Mouse (Mus musculus) liver, adult 2 months (tissue): ENCODE measurements around the gene Rdm1. TPM values are rescaled to one million over a fixed set of nuclear protein-coding genes. Genes with fewer than 3 reads are reported as not detected.
"Not testable (repeated sequence)": the region's sequence is repeated elsewhere in the genome, so short reads cannot be mapped to it uniquely, and the experiment has no call there.

Source experiments
- DNase-seq: peaks from one replicate; pipeline ENCODE4 v3.0.0-alpha.2; 2011; ENCODE audit warnings: low read depth, low spot score; ENCODE audit errors: extremely low read depth
- H3K27ac ChIP-seq: fragments of 200-500 bp; replicated peaks from 2 replicates; pipeline ENCODE4 v1.5.1; 2012; ENCODE audit warnings: low read depth, mild to moderate bottlenecking, control low read depth, inconsistent platforms, low read length; ENCODE audit not compliant: insufficient read depth
- H3K27me3 ChIP-seq: fragments of 200-500 bp; 2 replicates; pipeline ENCODE4 v1.6.1; 2012; ENCODE audit warnings: mild to moderate bottlenecking, moderate library complexity, low read length, inconsistent platforms; ENCODE audit not compliant: control insufficient read depth, insufficient read depth
- H3K36me3 ChIP-seq: fragments of 200-500 bp; 2 replicates; pipeline ENCODE4 v1.6.1; 2012; ENCODE audit warnings: low read length, inconsistent platforms; ENCODE audit not compliant: control insufficient read depth, insufficient read depth
- H3K4me1 ChIP-seq: fragments of 200-500 bp; 2 replicates; pipeline ENCODE4 v1.6.1; 2011; ENCODE audit warnings: low read length; ENCODE audit not compliant: control insufficient read depth, insufficient read depth
- H3K4me3 ChIP-seq: fragments of 200-500 bp; 2 replicates; pipeline ENCODE4 v1.5.1; 2011; ENCODE audit warnings: low read depth, mild to moderate bottlenecking, control low read depth, low read length, moderate library complexity; ENCODE audit not compliant: insufficient read depth
- H3K79me2 ChIP-seq: fragments of 200-500 bp; 2 replicates; pipeline ENCODE4 v1.6.1; 2012; ENCODE audit warnings: inconsistent platforms, mild to moderate bottlenecking, low read length, moderate library complexity; ENCODE audit not compliant: control insufficient read depth, insufficient read depth
- H3K9ac ChIP-seq: fragments of 200-500 bp; 2 replicates; pipeline ENCODE4 v1.6.1; 2012; ENCODE audit warnings: low read depth, mild to moderate bottlenecking, control low read depth, inconsistent platforms, low read length
- CTCF ChIP-seq: fragments of 200-500 bp; IDR thresholded peaks from 2 replicates; pipeline ENCODE4 v1.5.1; 2011; ENCODE audit warnings: low read depth, low read length, control low read depth
- POLR2A ChIP-seq: fragments of 200-500 bp; IDR thresholded peaks from 2 replicates; pipeline ENCODE4 v1.6.1; 2011; ENCODE audit warnings: low read length, control low read depth; ENCODE audit not compliant: insufficient read depth; ENCODE audit errors: extremely low read depth
- WGBS: fragments of 180-500 bp; shearing (Covaris S2); methylation state at CpG from one replicate; pipeline ENCODE4 v1.1.7; 2018; 5-methylcytosine and 5-hydroxymethylcytosine counted together
- polyA plus RNA-seq: library from polyadenylated mRNA; depleted of rRNA; stranded (reverse); fragments of >200 nt; gene quantifications from 2 replicates; pipeline ENCODE4 v1.2.3, GENCODE M21; 2012; rRNA removed
- total RNA-seq: library from RNA; depleted of rRNA; stranded (reverse); fragments of >200 nt; gene quantifications from 2 replicates; pipeline ENCODE4 v1.2.3, GENCODE M21; 2014; rRNA removed

Gene Rdm1
- total RNA-seq (10.3 and 12.9 TPM in 2 replicates), polyA plus RNA-seq (12.1 and 12.4 TPM in 2 replicates)

- peak within 1 kb of the TSS; percentile 89 for H3K9ac ChIP-seq
- DNase-seq, result peak; percentile 95
- no peaks in the 10 kb centered on the region for H3K27me3 ChIP-seq
- H3K36me3 ChIP-seq, result no peaks in the 10 kb centered on the region
- under 1% methylated on average over 34 of the region's 34 CpGs for WGBS
- H3K4me3 ChIP-seq, result peak within 1 kb of the TSS; percentile 74
- TF ChIP-seq CTCF (no peak), POLR2A (peak; percentile 89)
- H3K4me1 ChIP-seq, result peaks cover 4% of the 10 kb centered on the region; the same call in 1 of the 2 replicates
- H3K79me2 ChIP-seq, result no peaks in the 10 kb centered on the region
- peak within 1 kb of the TSS; percentile 86 for H3K27ac ChIP-seq
These were observed at the start of gene Rdm1 for GRCm38 (mm10) chr11:101626995-101627856. Gene Rdm1, plus strand, starts transcription at chr11:101627195.

DNA sequence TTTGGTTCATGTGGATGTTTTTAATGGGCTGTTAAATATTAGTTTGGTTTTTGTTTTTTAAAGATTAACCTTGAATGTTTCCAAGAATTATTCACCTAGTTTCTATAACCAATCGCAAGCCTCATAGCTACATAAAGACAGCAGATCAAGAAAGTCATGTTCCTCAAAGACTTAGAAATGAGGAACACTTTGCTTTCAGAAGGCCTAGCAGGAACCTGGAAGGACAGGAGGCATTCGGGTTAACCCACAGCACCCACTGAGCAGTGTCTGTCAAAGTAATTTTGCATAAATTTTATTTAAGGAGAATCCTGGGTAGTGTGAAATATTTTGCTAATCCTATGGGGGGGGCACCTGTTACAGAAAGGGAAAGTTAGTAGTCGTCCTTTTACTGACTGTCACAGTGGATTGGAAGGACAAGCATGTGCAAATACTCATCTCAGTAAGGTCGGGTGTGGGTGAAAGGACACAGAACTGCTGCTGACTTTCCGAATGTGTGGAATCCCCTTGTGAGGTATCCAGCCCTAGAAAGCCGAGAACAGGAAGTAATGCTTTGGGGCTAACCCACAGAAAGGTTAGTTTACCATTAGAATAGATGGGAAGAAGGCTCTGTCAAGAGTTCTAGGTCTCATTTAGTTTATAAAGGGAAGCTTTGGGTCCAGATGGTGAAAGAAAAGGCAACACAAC is 45.8 kb upstream of the Rdm1 start:
- no peaks in the 10 kb centered on the region for H3K79me2 ChIP-seq
- 0 out of 2 replicates have a peak overlapping the region, but pooled peaks have one; percentile 8 for H3K27ac ChIP-seq
- TF ChIP-seq POLR2A (no peak), CTCF (no peak)
- H3K27me3 ChIP-seq, result no peaks in the 10 kb centered on the region
- DNase-seq, result no peak
- 56% methylated on average over 6 of the region's 6 CpGs for WGBS
- H3K4me3 ChIP-seq, result no peak overlapping the region
- peaks cover 10% of the 10 kb centered on the region for H3K4me1 ChIP-seq
- no peak overlapping the region for H3K9ac ChIP-seq
- peaks cover 64% of the 10 kb centered on the region for H3K36me3 ChIP-seq

GRCm38 (mm10) chr11:101582054-101583035 is 44.6 kb upstream of the Rdm1 start, which contains the start of gene Tmem106a:
Gene Tmem106a, plus strand, starts transcription at chr11:101582242.
- peak; percentile 81 for DNase-seq
- H3K4me1 ChIP-seq, result peaks cover 10% of the 10 kb centered on the region
- H3K27ac ChIP-seq, result peak within 1 kb of the TSS; percentile 89
- peak within 1 kb of the TSS; percentile 45 for H3K4me3 ChIP-seq
- WGBS, result 14% methylated on average over 30 of the region's 31 CpGs
- peaks cover 64% of the 10 kb centered on the region for H3K36me3 ChIP-seq
- H3K9ac ChIP-seq, result peak within 1 kb of the TSS; percentile 54
- no peak for TF ChIP-seq CTCF
- TF ChIP-seq POLR2A, result 0 out of 2 replicates have a peak, but pooled peaks have one; percentile 10
- no peaks in the 10 kb centered on the region for H3K27me3 ChIP-seq
- H3K79me2 ChIP-seq, result no peaks in the 10 kb centered on the region

DNA sequence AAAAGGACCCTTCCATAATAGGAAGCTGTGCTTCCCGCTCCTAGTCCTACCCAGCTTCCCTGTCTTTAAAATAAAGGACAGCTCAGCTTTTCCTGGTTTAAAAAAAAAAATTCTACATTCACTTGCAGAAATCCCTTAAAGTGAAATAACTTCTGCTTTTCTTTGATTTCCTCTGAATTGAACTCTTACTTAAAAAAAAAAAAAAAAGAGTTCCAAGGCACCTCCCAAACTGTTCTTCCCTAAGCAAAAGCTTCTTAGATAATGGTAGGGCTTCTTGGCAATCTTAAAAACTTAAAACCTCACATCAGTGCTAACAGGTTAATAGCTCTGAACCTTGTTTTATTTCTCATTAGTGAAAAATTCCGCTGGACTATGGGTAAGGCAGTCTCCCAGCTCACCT is 43.8 kb upstream of the Rdm1 start:
- no peak for DNase-seq
- Histone ChIP-seq H3K27ac (peak overlapping the region; percentile 12), H3K4me1 (peaks cover 10% of the 10 kb centered on the region), H3K27me3 (no peaks in the 10 kb centered on the region), H3K4me3 (no peak overlapping the region), H3K36me3 (peaks cover 55% of the 10 kb centered on the region), H3K9ac (peak overlapping the region; percentile 10; the same call in 1 of the 2 replicates), H3K79me2 (no peaks in the 10 kb centered on the region)
- TF ChIP-seq POLR2A, result no peak
- TF ChIP-seq CTCF, result no peak
- 79% methylated on average over 2 of the region's 2 CpGs for WGBS

DNA sequence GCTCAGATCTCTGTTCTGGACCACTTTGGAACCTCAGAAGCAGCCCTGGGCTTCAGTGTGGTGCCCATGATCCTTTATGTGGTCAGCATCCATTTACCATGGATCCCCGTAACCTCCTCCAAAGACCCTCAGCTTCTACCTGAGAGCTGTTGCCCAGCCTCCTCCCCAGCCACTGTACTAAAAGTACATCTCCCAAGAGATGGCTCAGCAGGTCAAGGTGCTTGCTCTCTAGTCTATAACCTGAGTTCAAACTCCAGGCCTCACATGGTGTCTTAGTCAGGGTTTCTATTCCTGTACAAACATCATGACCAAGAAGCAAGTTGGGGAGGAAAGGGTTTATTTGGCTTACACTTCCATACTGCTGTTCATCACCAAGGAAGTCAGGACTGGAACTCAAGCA is 42.0 kb upstream of the Rdm1 start:
- not testable (repeated sequence) for H3K27me3 ChIP-seq, H3K9ac ChIP-seq, H3K4me3 ChIP-seq, DNase-seq, H3K79me2 ChIP-seq
- Histone ChIP-seq H3K27ac (0 out of 2 replicates have a peak overlapping the region, but pooled peaks have one; percentile 16), H3K36me3 (peaks cover 46% of the 10 kb centered on the region), H3K4me1 (peaks cover 13% of the 10 kb centered on the region)
- WGBS, result 100% methylated on average over 1 of the region's 1 CpGs
